Comparison of ENCODE assay signal across 6 mouse cellular contexts in the genomic region with DNA sequence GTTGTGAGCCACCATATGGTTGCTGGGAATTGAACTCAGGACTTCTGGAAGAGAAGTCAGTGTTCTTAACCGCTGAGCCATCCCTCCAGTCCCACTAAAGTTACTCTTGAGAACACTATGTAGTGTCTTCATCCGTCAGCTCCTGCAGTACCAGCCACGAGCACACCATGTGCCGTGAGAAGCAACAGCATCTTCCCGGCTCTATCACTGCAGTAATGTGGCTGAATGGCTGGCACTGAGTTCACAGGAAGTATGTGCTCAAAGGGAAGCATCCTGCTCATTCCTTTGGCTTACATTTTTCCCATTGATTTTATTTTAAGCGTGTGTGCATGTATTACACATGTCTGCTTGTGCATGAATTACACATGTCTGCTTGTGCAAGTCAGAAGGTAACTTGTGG. TPM values are rescaled to one million over a fixed set of nuclear protein-coding genes. Genes with fewer than 3 reads are reported as not detected.
"Had no signal": no experiment of that assay in that cellular context is flagged by ENCODE, and none has a peak within 500 bp of the region (broad histone marks: within the 10 kb centered on the region; RNA-seq: fewer than 3 reads in every experiment).

No protein-coding gene starts in this region.

- DNase-seq: kidney, adult 18-20 months; left cerebral cortex, postnatal 4 days; midbrain, embryonic 14.5 days; thymus, adult 18-20 months; thymus, postnatal 36 days had no signal

RNA-seq across cellular contexts. Expression of a gene that starts 15.4 kb away (rescaled TPM):
- total RNA-seq: megakaryocyte progenitor cell, adult 5-6 weeks had no signal
